Mouse (Mus musculus): Measurements from ENCODE around the gene Abcg1. TPM values are rescaled to one million over a fixed set of nuclear protein-coding genes. Genes with fewer than 3 reads are reported as not detected.

The Abcg1 gene
- total and polyA plus RNA-seq, 3 experiments, result 2.2 to 4.6 (median 2.2) TPM

- no peak for DNase-seq (ENCODE audit: extremely low read depth)
- H3K27me3 ChIP-seq (replicated peaks), result peaks cover 74% of the 10 kb centered on the region
- H3K4me1 ChIP-seq (ENCODE audit: control insufficient read depth in 1 of 2, insufficient read depth in 2 of 2), result peaks cover 0 to under 1% of the 10 kb centered on the region in 2 experiments; a peak in 1 of 4 replicates
- dilution Hi-C loops (cut with MboI; ENCODE audit: extremely low pct_ligation_motif_present, extremely low pct_unique_long_range_greater_than_20kb, low sequenced_read_pairs) (no loop called here), in situ Hi-C loops (cut with MboI; ENCODE audit: low pct_ligation_motif_present, low pct_unique_long_range_greater_than_20kb, low sequenced_read_pairs) (loop anchor here (5.0 kb wide), 2 partner anchors 113 to 117 kb away; no protein-coding TSS in a partner anchor)
- H3K9me3 ChIP-seq (replicated peaks; ENCODE audit: low read length), result peaks cover 3% of the 10 kb centered on the region
- no peaks in the 10 kb centered on the region for H3K79me2 ChIP-seq (replicated peaks; ENCODE audit: control insufficient read depth, extremely low read depth, insufficient read depth, poor library complexity, severe bottlenecking)
- H3K9ac ChIP-seq (ENCODE audit: insufficient read depth, low read depth), result no peak overlapping the region
- no peaks in the 10 kb centered on the region for H3K36me3 ChIP-seq (replicated peaks in 1 of 2; ENCODE audit: control insufficient read depth in 1 of 2, insufficient read depth in 1 of 2, low read length in 1 of 2)
- H3K4me3 ChIP-seq (replicated peaks in 1 of 3; ENCODE audit: low read depth in 2 of 3, low read length in 2 of 3, poor library complexity in 1 of 3), result no peak overlapping the region
- no peak for TF ChIP-seq MYC (IDR thresholded peaks at IDR 0.05; ENCODE audit: low read depth, low read length)
- TF ChIP-seq ELF1 (IDR thresholded peaks at IDR 0.05; ENCODE audit: low read depth, low read length), result no peak
- TF ChIP-seq E2F4 (IDR thresholded peaks at IDR 0.05; ENCODE audit: insufficient replicate concordance, low read depth, low read length), result no peak
- TF ChIP-seq MEF2A (IDR thresholded peaks at IDR 0.05; ENCODE audit: borderline replicate concordance, low read depth, low read length), result no peak
- no peak for TF ChIP-seq RCOR1 (conservative IDR thresholded peaks at IDR 0.05; ENCODE audit: low read depth, low read length)
- TF ChIP-seq ETS1 (conservative IDR thresholded peaks at IDR 0.05; ENCODE audit: low read depth, low read length), result no peak
- TF ChIP-seq GABPA (IDR thresholded peaks at IDR 0.05; ENCODE audit: insufficient replicate concordance, low read depth, low read length), result no peak
- no peak for TF ChIP-seq POLR2A (IDR thresholded peaks at IDR 0.05; ENCODE audit: low read depth, low read length)
- TF ChIP-seq IRF4 (IDR thresholded peaks at IDR 0.05; ENCODE audit: low read depth, low read length), result no peak
- TF ChIP-seq ZC3H11A (IDR thresholded peaks at IDR 0.05; ENCODE audit: low read depth, low read length), result no peak
- no peak for TF ChIP-seq TCF12 (IDR thresholded peaks at IDR 0.05; ENCODE audit: low read depth, low read length)
- no peak for TF ChIP-seq SMC3 (IDR thresholded peaks at IDR 0.05; ENCODE audit: low read depth, low read length)
- no peak for TF ChIP-seq UBTF (IDR thresholded peaks at IDR 0.05; ENCODE audit: low read depth, low read length)
- no peak for TF ChIP-seq JUN (IDR thresholded peaks at IDR 0.05; ENCODE audit: insufficient read depth, low read depth, low read length)
- TF ChIP-seq ZKSCAN1 (IDR thresholded peaks at IDR 0.05; ENCODE audit: borderline replicate concordance, low read depth, low read length), result no peak
- TF ChIP-seq CHD2 (IDR thresholded peaks at IDR 0.05; ENCODE audit: low read length), result no peak
- TF ChIP-seq MAZ (IDR thresholded peaks at IDR 0.05; ENCODE audit: low read depth, low read length), result no peak
- H3K27ac ChIP-seq (ENCODE audit: insufficient read depth, low read depth), result no peak overlapping the region
- H3K4me2 ChIP-seq (ENCODE audit: insufficient read depth, low read depth, poor library complexity, severe bottlenecking), result no peak overlapping the region
These were observed 71.3 kb downstream of the Abcg1 start for GRCm38 (mm10) chr17:31128708-31129318.

- peaks cover under 1% of the 10 kb centered on the region for H3K9me3 ChIP-seq (replicated peaks; ENCODE audit: low read length)
These were observed 72.0 kb downstream of the Abcg1 start, which contains the start of gene Tff3 for GRCm38 (mm10) chr17:31129452-31129851. Gene Tff3, minus strand, starts transcription at chr17:31129646.

More at GRCm38 (mm10) chr17:31129452-31129851, 72.0 kb downstream of the Abcg1 start, which contains the start of gene Tff3:
- in situ Hi-C loops (cut with MboI; ENCODE audit: low pct_ligation_motif_present, low pct_unique_long_range_greater_than_20kb, low sequenced_read_pairs) (loop anchor here (5.0 kb wide), 2 partner anchors 113 to 117 kb away; no protein-coding TSS in a partner anchor), dilution Hi-C loops (cut with MboI; ENCODE audit: extremely low pct_ligation_motif_present, extremely low pct_unique_long_range_greater_than_20kb, low sequenced_read_pairs) (no loop called here)
- Histone ChIP-seq H3K9ac (ENCODE audit: insufficient read depth, low read depth) (no peak within 1 kb of the TSS), H3K36me3 (replicated peaks in 1 of 2; ENCODE audit: control insufficient read depth in 1 of 2, insufficient read depth in 1 of 2, low read length in 1 of 2) (no peaks in the 10 kb centered on the region), H3K4me3 (replicated peaks in 1 of 3; ENCODE audit: low read depth in 2 of 3, low read length in 2 of 3, poor library complexity in 1 of 3) (no peak within 1 kb of the TSS), H3K27me3 (replicated peaks) (peaks cover 70% of the 10 kb centered on the region), H3K27ac (ENCODE audit: insufficient read depth, low read depth) (no peak within 1 kb of the TSS), H3K4me2 (ENCODE audit: insufficient read depth, low read depth, poor library complexity, severe bottlenecking) (no peak within 1 kb of the TSS), H3K79me2 (replicated peaks; ENCODE audit: control insufficient read depth, extremely low read depth, insufficient read depth, poor library complexity, severe bottlenecking) (no peaks in the 10 kb centered on the region), H3K4me1 (ENCODE audit: control insufficient read depth in 1 of 2, insufficient read depth in 2 of 2) (peaks cover 0 to 4% of the 10 kb centered on the region in 2 experiments; a peak in 1 of 4 replicates)
- TF ChIP-seq CHD2 (IDR thresholded peaks at IDR 0.05; ENCODE audit: low read length) (no peak), RAD21 (IDR thresholded peaks at IDR 0.05; ENCODE audit: low read depth, low read length) (no peak), MAX (IDR thresholded peaks at IDR 0.05; ENCODE audit: low read length) (no peak), USF2 (conservative IDR thresholded peaks at IDR 0.05; ENCODE audit: low read depth, low read length) (no peak), EP300 (IDR thresholded peaks at IDR 0.05; ENCODE audit: low read length) (no peak), MAFK (IDR thresholded peaks at IDR 0.05; ENCODE audit: insufficient replicate concordance, low read length) (no peak), ETS1 (conservative IDR thresholded peaks at IDR 0.05; ENCODE audit: low read depth, low read length) (no peak), POLR2A (IDR thresholded peaks at IDR 0.05; ENCODE audit: low read depth, low read length) (no peak), RCOR1 (conservative IDR thresholded peaks at IDR 0.05; ENCODE audit: low read depth, low read length) (no peak), ELF1 (IDR thresholded peaks at IDR 0.05; ENCODE audit: low read depth, low read length) (no peak), SIN3A (IDR thresholded peaks at IDR 0.05; ENCODE audit: low read length) (no peak), PAX5 (IDR thresholded peaks at IDR 0.05; ENCODE audit: low read length) (no peak), MXI1 (IDR thresholded peaks at IDR 0.05; ENCODE audit: low read depth, low read length) (no peak)
- DNase-seq (ENCODE audit: extremely low read depth), result no peak

All from CH12.LX (cell line).